Comparison of ENCODE assay signal across 8 mouse cellular contexts in the genomic region with DNA sequence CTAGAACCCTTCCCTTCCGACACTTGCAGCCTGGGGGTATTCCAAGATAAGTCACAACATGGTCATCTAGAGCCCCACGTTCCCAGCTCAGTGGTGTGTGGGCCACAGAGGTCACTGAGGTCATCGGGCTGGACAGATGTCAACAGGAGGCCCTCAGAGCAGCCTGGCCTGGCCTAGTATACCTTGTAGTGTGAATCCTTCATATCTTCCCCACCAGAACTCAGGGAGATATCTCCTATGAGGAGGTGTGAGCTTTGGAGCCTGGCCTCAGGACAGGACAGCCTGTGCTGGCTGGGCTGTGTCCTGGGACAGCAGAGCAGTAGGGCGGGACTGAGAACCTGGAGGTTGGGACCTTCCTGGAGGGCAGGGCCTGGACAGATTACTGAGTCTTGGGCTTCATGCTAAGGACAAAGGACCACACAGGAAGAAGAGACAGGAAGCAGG. TPM values are rescaled to one million over a fixed set of nuclear protein-coding genes. Genes with fewer than 3 reads are reported as not detected.
DNase-seq lines count a peak whose midpoint lies in the region; ATAC-seq and TF ChIP-seq lines count a peak whose summit lies in the region.

No protein-coding gene starts in this region.

- no peak for TF ChIP-seq POLR2A in kidney, adult 2 months (IDR thresholded peaks at IDR 0.05; ENCODE audit: low read depth, low read length)
- no peak for TF ChIP-seq POLR2A in small intestine, adult 2 months (IDR thresholded peaks at IDR 0.05; ENCODE audit: low read depth, low read length)

- peaks cover 12% of the 10 kb centered on the region for H3K36me3 ChIP-seq in neural tube, embryonic 11.5 days (ENCODE audit: control insufficient read depth, insufficient read depth, low read length)
- H3K36me3 ChIP-seq in kidney, adult 2 months (ENCODE audit: control insufficient read depth, insufficient read depth, low read length): peaks cover 6% of the 10 kb centered on the region; the same call in 1 of the 2 replicates
- H3K36me3 ChIP-seq in small intestine, adult 2 months (ENCODE audit: control insufficient read depth, insufficient read depth, low read length): peaks cover 46% of the 10 kb centered on the region

- 75% methylated on average over 4 of the region's 4 CpGs for WGBS in neural tube, embryonic 11.5 days
- WGBS in kidney, adult 2 months: 40% methylated on average over 4 of the region's 4 CpGs
- WGBS in small intestine, adult 2 months: 32% methylated on average over 4 of the region's 4 CpGs

- peak overlapping the region; percentile 4; the same call in 1 of the 2 replicates for H3K4me3 ChIP-seq in neural tube, embryonic 11.5 days (ENCODE audit: low read depth, low read length)
- no peak overlapping the region for H3K4me3 ChIP-seq in kidney, adult 2 months (ENCODE audit: insufficient read depth, low read depth, low read length)
- H3K4me3 ChIP-seq in small intestine, adult 2 months (ENCODE audit: low read depth, low read length): peak overlapping the region; percentile 25

- no peaks in the 10 kb centered on the region for H3K9me3 ChIP-seq in neural tube, embryonic 11.5 days (ENCODE audit: control insufficient read depth, low read length)

- ATAC-seq in neural tube, embryonic 11.5 days (ENCODE audit: insufficient read depth, low FRiP score, low TSS enrichment): no peak
- no peak for ATAC-seq in inflammation-experienced regulatory T-cells, adult 6 months

- H3K4me1 ChIP-seq in neural tube, embryonic 11.5 days (ENCODE audit: control insufficient read depth, insufficient read depth, low read length): peaks cover 24% of the 10 kb centered on the region
- peaks cover 23% of the 10 kb centered on the region for H3K4me1 ChIP-seq in kidney, adult 2 months (ENCODE audit: control insufficient read depth, insufficient read depth, low read length)
- H3K4me1 ChIP-seq in small intestine, adult 2 months (ENCODE audit: control insufficient read depth, insufficient read depth, insufficient read length, low read length): peaks cover 32% of the 10 kb centered on the region

- H3K4me2 ChIP-seq in neural tube, embryonic 11.5 days (ENCODE audit: low read depth): no peak overlapping the region

- no peak for TF ChIP-seq CTCF in kidney, adult 2 months (conservative IDR thresholded peaks at IDR 0.05; ENCODE audit: insufficient read depth, insufficient read length, low read depth, low read length)
- no peak for TF ChIP-seq CTCF in small intestine, adult 2 months (IDR thresholded peaks at IDR 0.05; ENCODE audit: extremely low read depth, insufficient read length, insufficient replicate concordance, low read depth, low read length)

- DNase-seq in adrenal gland, adult 2 months: peak; percentile 39
- no peak for DNase-seq in adrenal gland, postnatal 36 days
- DNase-seq in neural tube, embryonic 11.5 days (ENCODE audit: low spot score): no peak
- DNase-seq in neural tube, embryonic 10.5 days (ENCODE audit: extremely low spot score, low spot score): no peak
- peak; percentile 74 for DNase-seq in kidney, adult 2 months
- DNase-seq in frontal cortex, postnatal 10 days (ENCODE audit: low spot score in 2 of 2): no peak

- H3K27ac ChIP-seq in neural tube, embryonic 11.5 days (ENCODE audit: low read depth, low read length): no peak overlapping the region
- H3K27ac ChIP-seq in kidney, adult 2 months (ENCODE audit: insufficient read depth, low read depth, low read length): peak overlapping the region; percentile 97
- peak overlapping the region; percentile 99 for H3K27ac ChIP-seq in small intestine, adult 2 months (ENCODE audit: insufficient read depth, low read depth, low read length)

- no peaks in the 10 kb centered on the region for H3K27me3 ChIP-seq in neural tube, embryonic 11.5 days (ENCODE audit: control insufficient read depth, insufficient read depth, low read length)
- H3K27me3 ChIP-seq in kidney, adult 2 months (replicated peaks; ENCODE audit: control insufficient read depth, insufficient read depth, low read length): no peaks in the 10 kb centered on the region
- no peaks in the 10 kb centered on the region for H3K27me3 ChIP-seq in small intestine, adult 2 months (ENCODE audit: control insufficient read depth, insufficient read depth, low read length)

- H3K9ac ChIP-seq in neural tube, embryonic 11.5 days (ENCODE audit: low read length): no peak overlapping the region; the same call in 1 of the 2 replicates

RNA-seq across cellular contexts. Expression of gene Midn, which starts 1.5 kb away (rescaled TPM):
- 100 to 1,000 TPM in 1 of 2 experiments, 10 to 100 TPM in 1; 75.8 to 115 TPM for total RNA-seq in adrenal gland, adult 2 months (2021)
- polyA plus RNA-seq in adrenal gland, adult 2 months (2012; rRNA removed): 233 and 269 TPM in 2 replicates
- 100 to 1,000 TPM; 104 to 188 TPM for total RNA-seq in adrenal gland, postnatal 36 days (2021)
- 70.0 and 78.2 TPM in 2 replicates for polyA plus RNA-seq in neural tube, embryonic 11.5 days (2014; fragmentation: Nextera tagmentation; extraction: Ambion mirVana)
- polyA plus RNA-seq in kidney, adult 2 months (2012; rRNA removed): 65.6 and 67.0 TPM in 2 replicates
- polyA plus RNA-seq in small intestine, adult 2 months (2012; rRNA removed): 151 and 372 TPM in 2 replicates
- polyA plus RNA-seq in inflammation-experienced regulatory T-cells, adult 6 months (2017; shearing (Covaris generic)): 1 to 10 TPM; 7.3 to 9.3 (median 7.5) TPM

RNA-seq across cellular contexts. Expression of gene Cbarp, which starts 6.0 kb away (rescaled TPM):
- total RNA-seq in adrenal gland, adult 2 months (2021): 100 to 1,000 TPM in 1 of 2 experiments, 10 to 100 TPM in 1; 74.5 to 118 TPM
- polyA plus RNA-seq in adrenal gland, adult 2 months (2012; rRNA removed): 84.3 and 84.6 TPM in 2 replicates
- 100 to 1,000 TPM in 1 of 2 experiments, 10 to 100 TPM in 1; 57.5 to 205 TPM for total RNA-seq in adrenal gland, postnatal 36 days (2021)
- polyA plus RNA-seq in neural tube, embryonic 11.5 days (2014; fragmentation: Nextera tagmentation; extraction: Ambion mirVana): 11.1 and 11.3 TPM in 2 replicates
- polyA plus RNA-seq in kidney, adult 2 months (2012; rRNA removed): 8.1 and 8.7 TPM in 2 replicates
- 3.7 and 6.6 TPM in 2 replicates for polyA plus RNA-seq in small intestine, adult 2 months (2012; rRNA removed)
- polyA plus RNA-seq in inflammation-experienced regulatory T-cells, adult 6 months (2017; shearing (Covaris generic)): 1 to 10 TPM in 2 of 3 experiments, under 1 TPM in 1; 0.60 to 2.3 (median 1.3) TPM

RNA-seq across cellular contexts. Expression of gene Atp5d, which starts 8.2 kb away (rescaled TPM):
- total RNA-seq in adrenal gland, adult 2 months (2021): 100 to 1,000 TPM; 654 to 778 TPM
- 5,895 and 6,727 TPM in 2 replicates for polyA plus RNA-seq in adrenal gland, adult 2 months (2012; rRNA removed)
- 100 to 1,000 TPM; 561 to 735 TPM for total RNA-seq in adrenal gland, postnatal 36 days (2021)
- polyA plus RNA-seq in neural tube, embryonic 11.5 days (2014; fragmentation: Nextera tagmentation; extraction: Ambion mirVana): 376 and 386 TPM in 2 replicates
- polyA plus RNA-seq in kidney, adult 2 months (2012; rRNA removed): 1,948 and 2,036 TPM in 2 replicates
- polyA plus RNA-seq in small intestine, adult 2 months (2012; rRNA removed): 2,309 and 4,813 TPM in 2 replicates
- 100 to 1,000 TPM; 297 to 357 (median 299) TPM for polyA plus RNA-seq in inflammation-experienced regulatory T-cells, adult 6 months (2017; shearing (Covaris generic))

RNA-seq across cellular contexts. Expression of gene Cirbp, which starts 19.2 kb away (rescaled TPM):
- total RNA-seq in adrenal gland, adult 2 months (2021): 10 to 100 TPM; 30.6 to 77.0 TPM
- 108 and 152 TPM in 2 replicates for polyA plus RNA-seq in adrenal gland, adult 2 months (2012; rRNA removed)
- 100 to 1,000 TPM in 1 of 2 experiments, 10 to 100 TPM in 1; 35.0 to 104 TPM for total RNA-seq in adrenal gland, postnatal 36 days (2021)
- 84.0 and 85.1 TPM in 2 replicates for polyA plus RNA-seq in neural tube, embryonic 11.5 days (2014; fragmentation: Nextera tagmentation; extraction: Ambion mirVana)
- polyA plus RNA-seq in kidney, adult 2 months (2012; rRNA removed): 86.7 and 87.8 TPM in 2 replicates
- polyA plus RNA-seq in small intestine, adult 2 months (2012; rRNA removed): 18.5 and 48.0 TPM in 2 replicates
- 100 to 1,000 TPM in 2 of 3 experiments, 10 to 100 TPM in 1; 84.2 to 255 (median 213) TPM for polyA plus RNA-seq in inflammation-experienced regulatory T-cells, adult 6 months (2017; shearing (Covaris generic))

RNA-seq across cellular contexts. Expression of gene 1600002K03Rik, which starts 26.2 kb away (rescaled TPM):
- 10 to 100 TPM; 14.0 to 21.7 TPM for total RNA-seq in adrenal gland, adult 2 months (2021)
- polyA plus RNA-seq in adrenal gland, adult 2 months (2012; rRNA removed): 25.9 and 34.5 TPM in 2 replicates
- 10 to 100 TPM; 16.8 to 19.1 TPM for total RNA-seq in adrenal gland, postnatal 36 days (2021)
- 8.8 and 10.8 TPM in 2 replicates for polyA plus RNA-seq in neural tube, embryonic 11.5 days (2014; fragmentation: Nextera tagmentation; extraction: Ambion mirVana)
- 7.9 and 11.2 TPM in 2 replicates for polyA plus RNA-seq in kidney, adult 2 months (2012; rRNA removed)
- polyA plus RNA-seq in small intestine, adult 2 months (2012; rRNA removed): 6.8 and 9.0 TPM in 2 replicates
- polyA plus RNA-seq in inflammation-experienced regulatory T-cells, adult 6 months (2017; shearing (Covaris generic)): 10 to 100 TPM; 17.9 to 28.4 (median 20.5) TPM

Comparison
In these comparisons a context has a peak if more than half of its experiments do, and no peak if none do; other contexts are left out.
1. DNase-seq: peak in adrenal gland, adult 2 months (single experiment) and kidney, adult 2 months (single experiment); none in adrenal gland, postnatal 36 days (0 of 2), neural tube, embryonic 11.5 days (single experiment), neural tube, embryonic 10.5 days (single experiment) and frontal cortex, postnatal 10 days (0 of 2).